Mouse (Mus musculus) c-Kit-positive CD71-negative TER-119-negative erythroid progenitor cells, embryonic 14.5 days (primary cell): ENCODE measurements around the gene Endod1.
"Not testable (repeated sequence)": the region's sequence is repeated elsewhere in the genome, so short reads cannot be mapped to it uniquely, and the experiment has no call there.

Source experiments
- DNase-seq: peaks from one replicate; pipeline ENCODE4 v3.0.0-alpha.2; 2013; ENCODE audit warnings: low read depth

Endod1 gene

GRCm38 (mm10) chr9:14380386-14381285 is 671 bp downstream of the Endod1 start:
- peak; percentile 49 for DNase-seq

- no peak for DNase-seq
Measured at GRCm38 (mm10) chr9:14379769-14380385, 1.4 kb downstream of the Endod1 start.

- no peak for DNase-seq
Measured at GRCm38 (mm10) chr9:14378151-14378550, 3.2 kb downstream of the Endod1 start.

- DNase-seq, result no peak
Measured at GRCm38 (mm10) chr9:14376149-14376548, 5.2 kb downstream of the Endod1 start.

GRCm38 (mm10) chr9:14372440-14372839 is 8.9 kb downstream of the Endod1 start:
- DNase-seq, result no peak

- DNase-seq, result no peak
Measured at GRCm38 (mm10) chr9:14369271-14369670, 12.0 kb downstream of the Endod1 start.

GRCm38 (mm10) chr9:14367850-14368249 is 13.5 kb downstream of the Endod1 start:
- no peak for DNase-seq

GRCm38 (mm10) chr9:14365481-14366125 is 15.7 kb downstream of the Endod1 start:
- no peak for DNase-seq

- no peak for DNase-seq
Measured at GRCm38 (mm10) chr9:14364719-14365118, 16.6 kb downstream of the Endod1 start.

- DNase-seq, result no peak
Measured at GRCm38 (mm10) chr9:14363540-14363939, 17.8 kb downstream of the Endod1 start.

GRCm38 (mm10) chr9:14362068-14362768 is 19.1 kb downstream of the Endod1 start:
- DNase-seq, result no peak

GRCm38 (mm10) chr9:14357033-14357432 is 24.3 kb downstream of the Endod1 start:
- no peak for DNase-seq

- no peak for DNase-seq
Measured at GRCm38 (mm10) chr9:14354852-14355251, 26.5 kb downstream of the Endod1 start.

GRCm38 (mm10) chr9:14352337-14352736 is 29.0 kb downstream of the Endod1 start:
- no peak for DNase-seq

GRCm38 (mm10) chr9:14350787-14351186 is 30.5 kb downstream of the Endod1 start:
- no peak for DNase-seq

- DNase-seq, result no peak
Measured at GRCm38 (mm10) chr9:14349380-14349779, 31.9 kb downstream of the Endod1 start.

GRCm38 (mm10) chr9:14348416-14348815 is 32.9 kb downstream of the Endod1 start:
- no peak for DNase-seq

- DNase-seq, result not testable (repeated sequence)
Measured at GRCm38 (mm10) chr9:14345866-14346265, 35.4 kb downstream of the Endod1 start.

GRCm38 (mm10) chr9:14342041-14342668 is 39.2 kb downstream of the Endod1 start:
- peak; percentile 60 for DNase-seq

- DNase-seq, result no peak
Measured at GRCm38 (mm10) chr9:14338701-14339100, 42.6 kb downstream of the Endod1 start.

- no peak for DNase-seq
Measured at GRCm38 (mm10) chr9:14336901-14337300, 44.4 kb downstream of the Endod1 start.

GRCm38 (mm10) chr9:14335829-14336228 is 45.5 kb downstream of the Endod1 start:
- no peak for DNase-seq
